ENCODE assay signal across 25 mouse cellular contexts in the genomic region with DNA sequence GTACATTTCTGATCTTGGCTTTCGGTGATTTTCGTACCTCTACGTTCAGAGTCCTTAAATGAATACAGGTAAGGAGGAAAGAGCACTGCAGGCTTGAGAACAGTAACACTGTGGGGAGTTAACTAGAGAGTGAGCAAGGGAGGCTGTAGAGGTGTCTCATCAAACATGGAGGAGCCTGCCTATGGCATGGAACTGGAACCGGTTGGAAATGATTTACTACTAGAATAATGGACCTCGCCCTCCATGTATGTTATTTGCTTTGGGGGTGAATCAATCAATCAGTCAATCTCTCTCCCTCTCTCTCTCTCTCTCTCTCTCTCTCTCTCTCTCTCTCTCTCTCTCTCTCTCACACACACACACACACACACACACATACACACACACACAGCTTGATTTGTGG.
"Had no signal": no experiment of that assay in that cellular context is flagged by ENCODE, and none has a peak within 500 bp of the region (broad histone marks: within the 10 kb centered on the region; RNA-seq: fewer than 3 reads in every experiment).

No protein-coding gene starts in this region.

- H3K9me3 ChIP-seq: heart, embryonic 13.5 days; heart, embryonic 15.5 days; hindbrain, embryonic 13.5 days; hindbrain, embryonic 15.5 days; kidney, embryonic 15.5 days; limb, embryonic 13.5 days; limb, embryonic 15.5 days had no signal

- H3K4me2 ChIP-seq: heart, embryonic 11.5 days; heart, embryonic 13.5 days; heart, embryonic 15.5 days; hindbrain, embryonic 13.5 days; hindbrain, embryonic 15.5 days; kidney, embryonic 15.5 days; limb, embryonic 13.5 days; limb, embryonic 15.5 days had no signal

- DNase-seq: forebrain, postnatal 0 days; gastrocnemius, postnatal 14 days; gastrocnemius, postnatal 36 days; heart, adult 2 months; heart, postnatal 14 days; heart, postnatal 36 days; kidney, adult 11 months; kidney, adult 2 months; kidney, adult 9 months; kidney, postnatal 14 days; kidney, postnatal 36 days; layer of hippocampus, adult 9-11 months; layer of hippocampus, postnatal 36 days; left cerebral cortex, postnatal 4 days had no signal

- H3K36me3 ChIP-seq: heart, embryonic 15.5 days; hindbrain, embryonic 13.5 days; hindbrain, embryonic 15.5 days had no signal

- ATAC-seq: forebrain, postnatal 0 days; hindbrain, postnatal 0 days had no signal

- H3K4me1 ChIP-seq: hindbrain, embryonic 13.5 days; hindbrain, embryonic 15.5 days had no signal

- H3K4me3 ChIP-seq: heart, adult 2 months; heart, embryonic 13.5 days; heart, embryonic 15.5 days; hindbrain, embryonic 13.5 days; hindbrain, embryonic 15.5 days; kidney, embryonic 15.5 days; limb, embryonic 13.5 days; limb, embryonic 15.5 days had no signal

- H3K27ac ChIP-seq: heart, adult 2 months; heart, embryonic 13.5 days; heart, embryonic 15.5 days; hindbrain, embryonic 13.5 days; hindbrain, embryonic 15.5 days; hindbrain, postnatal 0 days; kidney, embryonic 15.5 days; kidney, postnatal 0 days; limb, embryonic 13.5 days; limb, embryonic 15.5 days; liver, embryonic 14.5 days had no signal

- H3K27me3 ChIP-seq: heart, embryonic 13.5 days; heart, embryonic 15.5 days; hindbrain, embryonic 13.5 days; hindbrain, embryonic 15.5 days; kidney, embryonic 15.5 days; limb, embryonic 13.5 days; limb, embryonic 15.5 days had no signal

- H3K9ac ChIP-seq: forebrain, postnatal 0 days; heart, embryonic 13.5 days; heart, embryonic 15.5 days; hindbrain, embryonic 13.5 days; hindbrain, embryonic 15.5 days; kidney, embryonic 15.5 days; limb, embryonic 13.5 days; limb, embryonic 15.5 days; liver, embryonic 14.5 days had no signal
